Mouse (Mus musculus): ENCODE data around the gene Pafah1b3. TPM values are rescaled to one million over a fixed set of nuclear protein-coding genes. Genes with fewer than 3 reads are reported as not detected.

Pafah1b3 gene
- polyA plus RNA-seq, 1 experiment from 2014 or later = 125 TPM

- Histone ChIP-seq H3K4me2 (replicated peaks; ENCODE audit: low read depth) (peak within 1 kb of the TSS; percentile 91), H3K36me3 (ENCODE audit: control insufficient read depth, insufficient read depth, low read length) (no peaks in the 10 kb centered on the region), H3K9ac (ENCODE audit: low read length) (peak within 1 kb of the TSS; percentile 70), H3K4me1 (replicated peaks; ENCODE audit: control insufficient read depth, insufficient read depth) (0 out of 2 replicates have a peak, but pooled peaks cover 7% of the 10 kb centered on the region), H3K9me3 (ENCODE audit: control insufficient read depth, low read length) (no peaks in the 10 kb centered on the region), H3K27me3 (ENCODE audit: control insufficient read depth, insufficient read depth, low read length) (no peaks in the 10 kb centered on the region), H3K27ac (replicated peaks) (peak within 1 kb of the TSS; percentile 87), H3K4me3 (ENCODE audit: low read depth, low read length) (peak within 1 kb of the TSS; percentile 63)
- TF ChIP-seq CTCF (IDR thresholded peaks at IDR 0.05; ENCODE audit: low read depth) = peak; percentile 98
- no peak for TF ChIP-seq EP300 (optimal IDR thresholded peaks at IDR 0.05)
- under 1% methylated on average over 52 of the region's 52 CpGs for WGBS
- DNase-seq (ENCODE audit: low spot score) = peak; percentile 93
- ATAC-seq (ENCODE audit: low FRiP score, low TSS enrichment) = peak; percentile 97
Observed at GRCm38 (mm10) chr7:25316532-25317445, 19.0 kb upstream of the Pafah1b3 start, which contains the start of gene Megf8. Gene Megf8 (plus strand): TSS chr7:25317164.

- no peaks in the 10 kb centered on the region for H3K9me3 ChIP-seq (ENCODE audit: control insufficient read depth, low read length)
- no peak for TF ChIP-seq CTCF (IDR thresholded peaks at IDR 0.05; ENCODE audit: low read depth)
- no peak for TF ChIP-seq EP300 (optimal IDR thresholded peaks at IDR 0.05)
- H3K4me2 ChIP-seq (replicated peaks; ENCODE audit: low read depth) = peak overlapping the region; percentile 69
- ATAC-seq (ENCODE audit: low FRiP score, low TSS enrichment) (no peak), DNase-seq (ENCODE audit: low spot score) (no peak)
- H3K4me3 ChIP-seq (ENCODE audit: low read depth, low read length) = peak overlapping the region; percentile 42
- no peak overlapping the region for H3K27ac ChIP-seq (replicated peaks)
- WGBS = 1% methylated on average over 64 of the region's 69 CpGs
- peak overlapping the region; percentile 48 for H3K9ac ChIP-seq (ENCODE audit: low read length)
- no peaks in the 10 kb centered on the region; the same call in 1 of the 2 replicates for H3K27me3 ChIP-seq (ENCODE audit: control insufficient read depth, insufficient read depth, low read length)
- no peaks in the 10 kb centered on the region for H3K36me3 ChIP-seq (ENCODE audit: control insufficient read depth, insufficient read depth, low read length)
- 0 out of 2 replicates have a peak, but pooled peaks cover 5% of the 10 kb centered on the region for H3K4me1 ChIP-seq (replicated peaks; ENCODE audit: control insufficient read depth, insufficient read depth)
Observed at GRCm38 (mm10) chr7:25315306-25316041, 17.7 kb upstream of the Pafah1b3 start.

GRCm38 (mm10) chr7:25314606-25315305 lies 17.0 kb upstream of the Pafah1b3 start:
- Histone ChIP-seq H3K4me3 (ENCODE audit: low read depth, low read length) (peak overlapping the region; percentile 42), H3K27me3 (ENCODE audit: control insufficient read depth, insufficient read depth, low read length) (no peaks in the 10 kb centered on the region; the same call in 1 of the 2 replicates), H3K27ac (replicated peaks) (no peak overlapping the region), H3K9me3 (ENCODE audit: control insufficient read depth, low read length) (no peaks in the 10 kb centered on the region), H3K4me1 (replicated peaks; ENCODE audit: control insufficient read depth, insufficient read depth) (0 out of 2 replicates have a peak, but pooled peaks cover 5% of the 10 kb centered on the region), H3K36me3 (ENCODE audit: control insufficient read depth, insufficient read depth, low read length) (no peaks in the 10 kb centered on the region), H3K4me2 (replicated peaks; ENCODE audit: low read depth) (peak overlapping the region; percentile 69), H3K9ac (ENCODE audit: low read length) (peak overlapping the region; percentile 48; the same call in 1 of the 2 replicates)
- ATAC-seq (ENCODE audit: low FRiP score, low TSS enrichment) (no peak), DNase-seq (ENCODE audit: low spot score) (no peak)
- TF ChIP-seq EP300 (optimal IDR thresholded peaks at IDR 0.05) (no peak), CTCF (IDR thresholded peaks at IDR 0.05; ENCODE audit: low read depth) (no peak)
- 4% methylated on average over 39 of the region's 51 CpGs for WGBS

GRCm38 (mm10) chr7:25313325-25313724 lies 15.5 kb upstream of the Pafah1b3 start:
- Histone ChIP-seq H3K27me3 (ENCODE audit: control insufficient read depth, insufficient read depth, low read length) (no peaks in the 10 kb centered on the region; the same call in 1 of the 2 replicates), H3K4me2 (replicated peaks; ENCODE audit: low read depth) (no peak overlapping the region), H3K36me3 (ENCODE audit: control insufficient read depth, insufficient read depth, low read length) (no peaks in the 10 kb centered on the region), H3K4me1 (replicated peaks; ENCODE audit: control insufficient read depth, insufficient read depth) (0 out of 2 replicates have a peak, but pooled peaks cover 5% of the 10 kb centered on the region), H3K27ac (replicated peaks) (no peak overlapping the region), H3K4me3 (ENCODE audit: low read depth, low read length) (no peak overlapping the region), H3K9me3 (ENCODE audit: control insufficient read depth, low read length) (no peaks in the 10 kb centered on the region), H3K9ac (ENCODE audit: low read length) (no peak overlapping the region)
- no peak for DNase-seq (ENCODE audit: low spot score)
- ATAC-seq (ENCODE audit: low FRiP score, low TSS enrichment) = no peak
- TF ChIP-seq CTCF (IDR thresholded peaks at IDR 0.05; ENCODE audit: low read depth) (no peak), EP300 (optimal IDR thresholded peaks at IDR 0.05) (no peak)
- WGBS = 34% methylated on average over 7 of the region's 7 CpGs

GRCm38 (mm10) chr7:25311193-25311592 lies 13.4 kb upstream of the Pafah1b3 start:
- Histone ChIP-seq H3K4me1 (replicated peaks; ENCODE audit: control insufficient read depth, insufficient read depth) (peaks cover 6% of the 10 kb centered on the region; the same call in 1 of the 2 replicates), H3K4me3 (ENCODE audit: low read depth, low read length) (no peak overlapping the region), H3K9ac (ENCODE audit: low read length) (no peak overlapping the region), H3K27ac (replicated peaks) (no peak overlapping the region), H3K9me3 (ENCODE audit: control insufficient read depth, low read length) (no peaks in the 10 kb centered on the region), H3K4me2 (replicated peaks; ENCODE audit: low read depth) (no peak overlapping the region), H3K27me3 (ENCODE audit: control insufficient read depth, insufficient read depth, low read length) (no peaks in the 10 kb centered on the region; the same call in 1 of the 2 replicates), H3K36me3 (ENCODE audit: control insufficient read depth, insufficient read depth, low read length) (no peaks in the 10 kb centered on the region)
- ATAC-seq (ENCODE audit: low FRiP score, low TSS enrichment) (no peak), DNase-seq (ENCODE audit: low spot score) (no peak)
- TF ChIP-seq EP300 (optimal IDR thresholded peaks at IDR 0.05) (no peak), CTCF (IDR thresholded peaks at IDR 0.05; ENCODE audit: low read depth) (no peak)
- 74% methylated on average over 11 of the region's 11 CpGs for WGBS

Measured in stomach, postnatal 0 days (tissue).